Mouse (Mus musculus) neural tube, postnatal 0 days (tissue): ENCODE results near the gene Rbmxl2. TPM values are rescaled to one million over a fixed set of nuclear protein-coding genes. Genes with fewer than 3 reads are reported as not detected.

ENCODE experiments used
- polyA plus RNA-seq: library from polyadenylated mRNA; unstranded; fragments of >200 nt; fragmentation: Nextera tagmentation; extraction: Ambion mirVana; gene quantifications from 2 replicates; pipeline ENCODE4 v1.2.1, GENCODE M21; 2015

The Rbmxl2 gene
- not detected in 2 replicates for polyA plus RNA-seq

DNA sequence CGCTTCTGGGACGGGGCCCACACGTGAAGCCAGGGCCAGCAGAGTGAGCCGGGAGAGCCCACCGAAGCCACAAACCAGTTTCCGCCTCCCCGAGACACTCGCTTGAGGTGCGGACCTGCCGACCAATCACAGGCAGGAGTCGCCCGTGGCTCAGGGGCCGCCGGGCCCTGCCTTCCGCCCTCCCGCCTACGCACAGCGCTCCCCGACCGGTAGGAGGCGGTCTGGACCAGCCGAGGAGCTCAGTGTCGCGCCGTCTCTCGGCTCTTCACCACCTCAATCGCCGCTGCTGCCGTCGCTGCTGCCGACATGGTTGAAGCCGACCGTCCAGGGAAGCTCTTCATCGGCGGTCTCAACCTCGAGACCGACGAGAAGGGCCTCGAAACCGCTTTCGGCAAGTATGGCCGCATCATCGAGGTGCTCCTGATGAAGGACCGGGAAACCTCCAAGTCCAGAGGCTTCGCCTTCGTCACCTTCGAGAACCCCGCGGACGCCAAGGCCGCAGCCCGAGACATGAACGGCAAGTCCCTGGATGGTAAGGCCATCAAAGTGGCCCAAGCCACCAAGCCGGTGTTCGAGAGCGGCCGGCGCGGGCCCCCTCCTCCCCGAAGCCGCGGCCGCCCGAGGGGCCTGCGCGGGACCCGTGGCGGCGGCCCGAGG, at the start of gene Rbmxl2:
Gene Rbmxl2, plus strand, starts transcription at position 242 of the 657 bp plus-strand sequence.

DNA sequence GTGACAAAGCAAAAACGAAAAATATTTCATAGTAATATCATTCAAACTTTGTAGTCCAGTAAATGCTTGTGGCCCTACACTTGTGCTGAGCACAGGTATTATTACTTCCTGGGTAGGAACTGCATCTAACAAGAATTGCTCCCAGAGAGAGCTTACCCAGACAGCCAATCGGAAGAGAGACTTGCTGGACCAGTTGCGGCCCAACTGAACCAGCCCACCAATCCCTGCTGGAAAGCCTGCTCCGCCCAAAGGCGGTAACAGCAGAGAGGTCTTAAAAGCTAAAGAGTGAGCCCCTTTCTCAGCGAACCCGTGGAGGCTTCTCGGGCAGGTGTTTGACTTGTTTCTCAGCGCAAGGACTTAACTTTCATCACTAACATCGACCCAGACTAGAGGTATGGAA, 42.6 kb upstream of the Rbmxl2 start, which contains the start of gene Nlrp14:
Gene Nlrp14, plus strand, starts transcription at position 301 of the 400 bp plus-strand sequence.

Other genes with a start within 250 kb of the Rbmxl2 start
- gene Olfr6, start 245.5 kb upstream of the Rbmxl2 start, polyA plus RNA-seq, result not detected in 2 replicates
- gene Olfr711, start 234.0 kb upstream of the Rbmxl2 start, polyA plus RNA-seq, result not detected in 2 replicates
- not detected in 2 replicates for gene Olfr2, start 203.4 kb upstream of the Rbmxl2 start, polyA plus RNA-seq
- gene Olfr713, start 178.3 kb upstream of the Rbmxl2 start, polyA plus RNA-seq, result not detected in 2 replicates
- not detected in 2 replicates for gene Olfr714, start 138.5 kb upstream of the Rbmxl2 start, polyA plus RNA-seq
- gene Olfr17, start 116.2 kb upstream of the Rbmxl2 start, polyA plus RNA-seq, result not detected in 2 replicates
- gene Olfr715b, start 99.1 kb upstream of the Rbmxl2 start, polyA plus RNA-seq, result not detected in 2 replicates
- not detected in 2 replicates for gene Olfr715, start 78.4 kb upstream of the Rbmxl2 start, polyA plus RNA-seq
- not detected in 2 replicates for gene Olfr716, start 71.1 kb upstream of the Rbmxl2 start, polyA plus RNA-seq
- gene Nlrp14, start 42.5 kb upstream of the Rbmxl2 start, polyA plus RNA-seq, result not detected in 2 replicates
- gene Syt9, start 161.3 kb downstream of the Rbmxl2 start, polyA plus RNA-seq, result 11.0 and 13.6 TPM in 2 replicates